Mouse (Mus musculus) gastrocnemius, adult 2 months (tissue): ENCODE results near the gene Inf2. TPM values are rescaled to one million over a fixed set of nuclear protein-coding genes. Genes with fewer than 3 reads are reported as not detected.

Source experiments
- DNase-seq: peaks from one replicate; pipeline ENCODE4 v3.0.0; 2022
- H3K27ac ChIP-seq: fragments of 200-600 bp; 2 replicates; pipeline ENCODE4 v1.8.1; 2022; ENCODE audit warnings: mild to moderate bottlenecking
- H3K4me3 ChIP-seq: fragments of 200-600 bp; 2 replicates; pipeline ENCODE4 v1.8.1; 2022; ENCODE audit warnings: mild to moderate bottlenecking, moderate library complexity
- CTCF ChIP-seq: fragments of 200-600 bp; IDR thresholded peaks from 2 replicates; pipeline ENCODE4 v1.8.1; 2022; ENCODE audit warnings: antibody characterized with exemption, mild to moderate bottlenecking, moderate library complexity
- intact Hi-C: fragments of 180-260 bp; cut with DNase I; formaldehyde crosslinking; loops from one replicate; pipeline ENCODE4 v1.15.1; 2025
- total RNA-seq, 2 experiments: library from RNA; stranded (reverse); gene quantifications; 2 replicates each; pipeline ENCODE4 v1.2.3; 2021

Gene Inf2
- total RNA-seq, 2 experiments from 2014 or later: 8.2 to 13.0 TPM

DNA sequence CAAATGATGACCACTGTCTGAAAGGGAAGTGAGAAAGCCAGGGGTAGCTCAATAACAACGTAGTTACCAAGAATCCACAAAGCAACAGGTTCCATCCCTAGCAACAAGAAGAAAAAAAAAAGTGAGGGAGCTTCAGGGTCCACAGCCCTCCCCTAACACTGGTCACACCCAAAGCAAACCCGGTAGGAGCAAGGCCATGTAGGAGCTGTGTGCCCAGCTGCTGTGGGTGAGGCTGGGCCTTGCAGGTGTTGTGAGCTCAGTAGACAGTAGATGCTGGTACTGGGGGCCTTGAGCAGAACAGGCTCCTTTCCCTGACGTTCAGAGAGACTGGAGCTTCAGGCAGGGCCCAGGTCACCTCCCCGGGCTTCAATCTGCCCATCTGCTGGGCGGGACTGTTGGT lies 36.1 kb upstream of the Inf2 start:
- Histone ChIP-seq H3K27ac (peak overlapping the region; percentile 28; the same call in 1 of the 2 replicates), H3K4me3 (no peak overlapping the region)
- no peak for DNase-seq
- TF ChIP-seq CTCF: no peak
- intact Hi-C loops: loop anchor here (1.0 kb wide), 2 partner anchors 53 to 72 kb away; no protein-coding TSS in a partner anchor

DNA sequence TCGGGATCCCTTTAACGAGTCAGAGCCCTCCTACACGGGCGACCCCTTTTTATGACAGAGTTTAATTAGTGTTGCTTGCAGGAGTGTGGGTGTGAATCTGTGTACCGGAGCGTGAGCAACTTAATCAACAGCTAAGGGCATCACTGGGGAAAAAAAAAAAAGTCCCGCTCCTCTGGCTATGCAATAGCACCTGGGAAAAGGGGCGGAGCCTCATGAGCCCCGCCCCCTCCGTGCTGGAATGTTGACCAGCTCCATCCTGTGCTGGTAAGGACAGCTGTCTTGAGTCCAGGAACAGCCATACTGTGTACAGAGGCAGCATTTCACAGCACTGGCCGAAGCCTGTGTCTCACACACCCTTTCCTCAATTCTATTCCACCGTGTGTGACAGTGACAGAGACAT lies 33.7 kb upstream of the Inf2 start:
- DNase-seq: no peak
- TF ChIP-seq CTCF: no peak
- intact Hi-C loops: no loop called here
- H3K27ac ChIP-seq: no peak overlapping the region
- H3K4me3 ChIP-seq: no peak overlapping the region

- H3K4me3 ChIP-seq: no peak overlapping the region
- no peak overlapping the region for H3K27ac ChIP-seq
- intact Hi-C loops: no loop called here
- DNase-seq: no peak
- TF ChIP-seq CTCF: no peak
Measured at GRCm38 (mm10) chr12:112556531-112557060, 32.0 kb upstream of the Inf2 start.

DNA sequence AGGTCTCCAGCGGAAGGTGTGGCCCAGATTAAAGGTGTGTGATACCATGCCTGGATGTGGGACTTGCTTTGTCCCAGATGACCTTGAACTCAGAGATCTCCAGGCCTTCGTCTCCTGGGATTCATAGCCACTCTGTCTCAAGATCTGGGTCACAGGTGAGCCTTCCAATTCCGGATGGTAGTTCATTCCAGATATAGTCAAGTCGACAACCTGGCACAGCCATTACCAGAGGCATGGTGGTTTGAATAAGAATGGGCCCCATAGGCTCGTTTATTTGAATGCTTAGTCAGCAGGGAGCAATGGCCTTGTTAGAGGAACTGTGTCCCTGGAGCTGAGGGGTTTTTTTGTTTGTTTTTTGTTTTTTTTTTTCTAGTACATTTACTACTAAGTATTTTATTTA lies 31.4 kb upstream of the Inf2 start:
- no peak for DNase-seq
- no peak overlapping the region for H3K27ac ChIP-seq
- no peak for TF ChIP-seq CTCF
- H3K4me3 ChIP-seq: no peak overlapping the region
- intact Hi-C loops: no loop called here

DNA sequence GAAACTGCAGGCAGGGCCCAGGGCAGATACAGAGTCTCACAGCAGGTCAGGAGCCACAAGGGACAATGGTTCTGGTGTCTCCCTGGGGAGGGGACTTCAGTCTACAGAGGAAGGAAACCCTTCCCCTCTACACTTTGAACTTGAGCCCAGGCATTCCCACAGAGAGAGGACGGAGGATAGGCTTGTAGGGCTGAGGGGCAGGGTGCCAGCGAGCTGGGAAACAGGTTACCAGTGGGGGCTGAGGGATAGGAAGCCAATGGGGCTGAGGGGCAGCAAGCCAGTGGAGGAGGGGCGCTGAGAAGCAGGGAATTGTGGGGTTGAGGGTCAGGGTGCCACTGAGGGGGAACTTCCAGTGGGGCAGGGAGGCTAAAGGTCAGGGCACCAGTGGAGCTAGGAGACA lies 29.4 kb upstream of the Inf2 start:
- no peak overlapping the region for H3K4me3 ChIP-seq
- TF ChIP-seq CTCF: no peak
- intact Hi-C loops: no loop called here
- H3K27ac ChIP-seq: peak overlapping the region; percentile 68
- peak; percentile 63 for DNase-seq

DNA sequence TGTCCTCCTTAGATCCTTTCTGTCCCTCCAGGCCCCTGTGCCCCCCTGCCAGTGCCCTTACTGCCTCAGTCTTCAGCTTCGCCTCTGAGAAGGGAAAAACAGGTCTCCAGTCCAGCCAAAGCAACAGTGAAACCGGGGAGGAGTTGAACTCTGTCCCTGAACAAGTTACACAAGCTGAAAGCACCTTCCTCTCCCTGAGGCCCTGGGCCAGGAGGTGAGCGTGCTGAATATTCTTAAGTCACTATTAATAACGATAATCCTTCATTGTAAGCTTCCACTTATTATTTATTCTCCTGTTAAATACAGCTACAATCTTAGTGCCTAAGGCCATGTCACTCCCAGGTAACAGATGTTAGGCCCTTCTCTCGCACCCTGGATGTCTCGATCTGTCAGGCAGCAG lies 28.9 kb upstream of the Inf2 start:
- intact Hi-C loops: no loop called here
- Histone ChIP-seq H3K4me3 (no peak overlapping the region), H3K27ac (peak overlapping the region; percentile 68)
- no peak for DNase-seq
- no peak for TF ChIP-seq CTCF

DNA sequence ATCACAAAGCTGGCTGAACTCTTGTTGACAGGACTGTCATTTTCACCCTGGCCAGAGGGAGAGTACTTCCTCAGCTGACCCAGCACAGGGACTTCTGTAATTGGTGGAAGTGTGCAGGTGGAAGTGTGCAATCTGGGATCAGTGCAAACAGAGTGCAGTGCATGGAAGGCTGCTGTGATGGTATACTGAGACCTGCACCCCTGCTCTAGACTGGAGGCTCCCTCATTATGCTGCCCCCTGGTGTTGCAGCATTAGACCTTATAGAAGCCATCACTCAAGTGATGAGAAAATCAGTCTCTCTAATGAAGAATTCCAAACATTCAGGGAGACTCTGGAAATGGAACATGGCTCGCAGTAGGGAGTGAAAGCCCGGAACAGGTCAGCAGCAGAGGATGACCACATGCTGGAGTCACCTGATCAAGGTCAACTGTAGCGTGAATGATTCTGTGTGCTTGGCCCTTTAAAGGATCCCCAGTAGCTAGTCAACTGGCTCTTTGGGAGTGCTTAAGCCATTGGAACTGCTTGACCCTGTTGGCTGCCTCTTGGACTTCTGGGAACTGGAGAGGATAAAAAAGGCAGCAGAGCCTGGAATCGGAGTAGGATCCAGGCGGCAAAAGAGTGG lies 28.3 kb upstream of the Inf2 start:
- peak; percentile 46 for DNase-seq
- Histone ChIP-seq H3K4me3 (no peak overlapping the region), H3K27ac (peak overlapping the region; percentile 68)
- intact Hi-C loops: no loop called here
- peak; percentile 56 for TF ChIP-seq CTCF

DNA sequence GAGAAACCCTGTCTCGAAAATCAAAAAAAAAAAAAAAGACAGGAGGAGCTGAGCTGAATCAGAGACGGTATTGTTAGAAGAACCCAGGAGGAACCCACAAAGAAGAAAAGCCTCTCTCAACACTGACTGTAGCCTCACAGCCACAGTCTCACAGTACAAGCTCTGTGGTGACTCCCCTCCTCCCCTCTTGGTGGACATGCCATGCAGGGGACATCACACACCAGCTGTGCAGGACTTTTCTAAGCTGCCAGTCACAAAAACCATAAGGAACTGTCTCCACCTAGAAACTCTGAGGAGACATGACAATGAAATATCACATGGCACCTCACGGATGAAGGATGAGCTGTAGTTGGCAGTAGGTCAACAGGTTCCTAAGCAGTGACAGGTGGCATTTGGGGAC lies 27.4 kb upstream of the Inf2 start:
- DNase-seq: no peak
- intact Hi-C loops: no loop called here
- no peak for TF ChIP-seq CTCF
- no peak overlapping the region for H3K4me3 ChIP-seq
- no peak overlapping the region for H3K27ac ChIP-seq

DNA sequence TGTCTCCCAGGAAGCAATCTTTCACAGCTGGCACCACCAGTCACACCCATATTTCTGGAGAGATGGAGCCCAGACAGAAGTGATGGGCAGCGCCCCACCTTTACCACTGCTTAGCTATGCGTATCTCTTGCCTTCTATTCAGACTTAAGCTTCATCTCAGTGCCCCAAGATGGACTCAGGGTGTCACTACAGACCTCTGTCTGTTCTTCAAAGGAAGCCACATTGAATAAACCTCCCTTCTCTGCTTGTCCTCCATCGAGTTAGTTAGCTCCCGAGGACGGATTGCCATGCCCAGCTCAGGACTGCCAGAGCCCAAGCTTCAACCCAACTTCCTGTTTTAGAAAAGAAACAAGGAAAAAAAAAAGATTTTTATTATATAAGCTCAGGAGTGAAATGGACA lies 26.1 kb upstream of the Inf2 start:
- intact Hi-C loops: no loop called here
- H3K4me3 ChIP-seq: no peak overlapping the region
- no peak for DNase-seq
- peak; percentile 15; the same call in 1 of the 2 replicates for TF ChIP-seq CTCF
- no peak overlapping the region for H3K27ac ChIP-seq

GRCm38 (mm10) chr12:112563011-112563410 lies 25.6 kb upstream of the Inf2 start:
- no peak for DNase-seq
- intact Hi-C loops: no loop called here
- no peak for TF ChIP-seq CTCF
- H3K27ac ChIP-seq: no peak overlapping the region
- H3K4me3 ChIP-seq: no peak overlapping the region

DNA sequence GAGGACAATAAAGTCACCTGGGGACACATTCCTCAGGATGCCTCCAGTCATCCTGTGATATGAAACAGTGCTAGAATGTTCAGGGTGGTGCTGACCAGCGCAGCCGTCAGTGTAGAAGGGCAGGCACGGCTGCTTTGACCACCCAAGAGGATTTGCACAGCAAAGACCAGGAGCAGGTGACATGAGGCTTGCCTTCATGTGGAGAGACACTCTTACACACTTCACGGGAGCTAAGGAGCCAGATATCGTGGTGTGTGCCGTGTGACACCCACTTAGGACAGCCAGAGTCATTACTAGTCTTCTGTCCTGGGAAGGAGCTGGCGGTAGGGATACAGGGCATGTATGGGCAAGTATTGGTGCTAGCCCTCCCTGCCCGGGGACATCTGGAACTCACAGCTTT lies 18.4 kb upstream of the Inf2 start:
- DNase-seq: no peak
- Histone ChIP-seq H3K4me3 (no peak overlapping the region), H3K27ac (no peak overlapping the region)
- no peak for TF ChIP-seq CTCF
- intact Hi-C loops: no loop called here

DNA sequence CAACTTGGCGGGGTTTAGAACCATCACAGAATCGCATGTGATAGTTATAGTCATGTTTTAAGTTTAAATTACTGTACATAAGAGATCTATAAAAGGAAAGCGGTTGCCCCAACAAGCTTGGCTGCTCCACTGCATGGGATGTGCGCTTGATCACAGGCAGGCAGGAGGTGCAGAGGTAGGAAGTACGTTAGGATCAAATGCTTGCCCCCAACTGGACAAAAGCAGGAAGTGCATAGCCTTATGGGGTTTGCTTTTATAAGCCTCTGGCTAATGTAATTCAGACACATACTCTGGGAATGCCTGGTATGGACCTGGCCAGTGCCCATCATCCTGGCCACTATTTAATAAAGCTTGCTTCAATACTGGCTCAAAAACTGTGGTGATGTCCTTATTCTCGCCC lies 17.5 kb upstream of the Inf2 start:
- peak; percentile 36; the same call in 1 of the 2 replicates for TF ChIP-seq CTCF
- intact Hi-C loops: no loop called here
- Histone ChIP-seq H3K4me3 (no peak overlapping the region), H3K27ac (no peak overlapping the region)
- no peak for DNase-seq

GRCm38 (mm10) chr12:112575274-112575986 lies 13.2 kb upstream of the Inf2 start:
- no peak for DNase-seq
- intact Hi-C loops: no loop called here
- no peak overlapping the region for H3K4me3 ChIP-seq
- TF ChIP-seq CTCF: no peak
- H3K27ac ChIP-seq: no peak overlapping the region; the same call in 1 of the 2 replicates
